Mouse (Mus musculus) liver, adult 2 months (tissue): ENCODE results near the gene Got2. TPM values are rescaled to one million over a fixed set of nuclear protein-coding genes. Genes with fewer than 3 reads are reported as not detected.

ENCODE experiments used
- DNase-seq: peaks from one replicate; pipeline ENCODE4 v3.0.0-alpha.2; 2011; ENCODE audit warnings: low read depth, low spot score; ENCODE audit errors: extremely low read depth
- H3K27ac ChIP-seq: fragments of 200-500 bp; replicated peaks from 2 replicates; pipeline ENCODE4 v1.5.1; 2012; ENCODE audit warnings: low read depth, mild to moderate bottlenecking, control low read depth, inconsistent platforms, low read length; ENCODE audit not compliant: insufficient read depth
- H3K27me3 ChIP-seq: fragments of 200-500 bp; 2 replicates; pipeline ENCODE4 v1.6.1; 2012; ENCODE audit warnings: mild to moderate bottlenecking, moderate library complexity, low read length, inconsistent platforms; ENCODE audit not compliant: control insufficient read depth, insufficient read depth
- H3K36me3 ChIP-seq: fragments of 200-500 bp; 2 replicates; pipeline ENCODE4 v1.6.1; 2012; ENCODE audit warnings: low read length, inconsistent platforms; ENCODE audit not compliant: control insufficient read depth, insufficient read depth
- H3K4me1 ChIP-seq: fragments of 200-500 bp; 2 replicates; pipeline ENCODE4 v1.6.1; 2011; ENCODE audit warnings: low read length; ENCODE audit not compliant: control insufficient read depth, insufficient read depth
- H3K4me3 ChIP-seq: fragments of 200-500 bp; 2 replicates; pipeline ENCODE4 v1.5.1; 2011; ENCODE audit warnings: low read depth, mild to moderate bottlenecking, control low read depth, low read length, moderate library complexity; ENCODE audit not compliant: insufficient read depth
- H3K79me2 ChIP-seq: fragments of 200-500 bp; 2 replicates; pipeline ENCODE4 v1.6.1; 2012; ENCODE audit warnings: inconsistent platforms, mild to moderate bottlenecking, low read length, moderate library complexity; ENCODE audit not compliant: control insufficient read depth, insufficient read depth
- H3K9ac ChIP-seq: fragments of 200-500 bp; 2 replicates; pipeline ENCODE4 v1.6.1; 2012; ENCODE audit warnings: low read depth, mild to moderate bottlenecking, control low read depth, inconsistent platforms, low read length
- CTCF ChIP-seq: fragments of 200-500 bp; IDR thresholded peaks from 2 replicates; pipeline ENCODE4 v1.5.1; 2011; ENCODE audit warnings: low read depth, low read length, control low read depth
- POLR2A ChIP-seq: fragments of 200-500 bp; IDR thresholded peaks from 2 replicates; pipeline ENCODE4 v1.6.1; 2011; ENCODE audit warnings: low read length, control low read depth; ENCODE audit not compliant: insufficient read depth; ENCODE audit errors: extremely low read depth
- WGBS: fragments of 180-500 bp; shearing (Covaris S2); methylation state at CpG from one replicate; pipeline ENCODE4 v1.1.7; 2018; 5-methylcytosine and 5-hydroxymethylcytosine counted together
- polyA plus RNA-seq: library from polyadenylated mRNA; depleted of rRNA; stranded (reverse); fragments of >200 nt; gene quantifications from 2 replicates; pipeline ENCODE4 v1.2.3, GENCODE M21; 2012
- total RNA-seq: library from RNA; depleted of rRNA; stranded (reverse); fragments of >200 nt; gene quantifications from 2 replicates; pipeline ENCODE4 v1.2.3, GENCODE M21; 2014

Gene Got2
- total and polyA plus RNA-seq, 2 experiments, result 271 to 350 TPM

DNA sequence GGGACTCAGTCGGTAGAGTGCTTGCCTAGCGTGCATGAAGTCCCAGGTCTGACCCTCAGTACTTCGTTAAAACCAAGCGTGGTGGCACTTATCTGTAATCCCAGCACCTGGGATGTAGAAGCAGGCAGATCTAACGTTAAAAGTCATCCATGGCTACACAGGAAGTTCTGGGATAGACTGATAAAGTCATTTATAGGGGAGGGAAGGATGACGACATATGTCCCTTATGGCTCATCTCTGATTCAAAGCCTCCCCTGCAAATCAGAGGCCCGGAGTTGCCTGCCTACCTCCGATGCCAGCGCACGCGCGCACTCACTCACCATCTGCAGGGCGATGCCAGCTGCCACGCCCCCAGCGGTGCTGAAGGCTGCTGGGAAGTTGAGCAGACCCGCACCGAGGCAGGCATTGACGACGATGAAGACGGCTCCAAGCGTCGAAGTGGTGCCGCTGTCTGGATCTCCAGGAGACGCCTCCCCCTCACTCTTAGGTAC lies 40.2 kb downstream of the Got2 start:
- WGBS, result 90% methylated on average over 24 of the region's 24 CpGs
- H3K27ac ChIP-seq, result no peak overlapping the region
- peaks cover 24% of the 10 kb centered on the region for H3K36me3 ChIP-seq
- H3K4me1 ChIP-seq, result peaks cover 9% of the 10 kb centered on the region
- no peak for TF ChIP-seq POLR2A
- no peak for TF ChIP-seq CTCF
- no peaks in the 10 kb centered on the region for H3K27me3 ChIP-seq
- H3K4me3 ChIP-seq, result no peak overlapping the region
- H3K79me2 ChIP-seq, result peaks cover 7% of the 10 kb centered on the region; the same call in 1 of the 2 replicates
- no peak overlapping the region for H3K9ac ChIP-seq
- no peak for DNase-seq

DNA sequence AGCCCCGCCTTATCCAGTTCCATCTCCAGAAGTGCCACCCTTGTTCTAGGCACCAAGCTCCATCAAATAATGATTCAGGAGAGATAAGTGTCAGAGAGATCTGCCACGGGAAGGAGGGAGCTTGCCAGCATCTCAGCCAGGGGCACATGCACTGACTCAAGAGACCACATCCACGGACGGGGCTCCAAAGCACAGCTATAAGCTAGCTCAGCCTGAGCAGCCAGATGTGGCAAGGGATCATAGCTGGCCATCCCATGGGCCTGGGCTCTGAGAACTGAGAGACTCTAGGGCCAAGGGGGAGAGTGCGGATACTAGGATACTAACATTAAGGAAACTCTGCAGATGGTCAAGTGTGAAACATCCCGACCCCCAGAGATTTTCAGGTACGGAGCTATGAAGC lies 43.3 kb downstream of the Got2 start:
- no peak overlapping the region for H3K4me3 ChIP-seq
- no peak overlapping the region for H3K9ac ChIP-seq
- DNase-seq, result no peak
- no peaks in the 10 kb centered on the region for H3K4me1 ChIP-seq
- H3K36me3 ChIP-seq, result peaks cover 36% of the 10 kb centered on the region
- WGBS, result 95% methylated on average over 7 of the region's 7 CpGs
- no peak overlapping the region for H3K27ac ChIP-seq
- peaks cover 4% of the 10 kb centered on the region; the same call in 1 of the 2 replicates for H3K79me2 ChIP-seq
- TF ChIP-seq POLR2A, result no peak
- TF ChIP-seq CTCF, result no peak
- no peaks in the 10 kb centered on the region for H3K27me3 ChIP-seq

DNA sequence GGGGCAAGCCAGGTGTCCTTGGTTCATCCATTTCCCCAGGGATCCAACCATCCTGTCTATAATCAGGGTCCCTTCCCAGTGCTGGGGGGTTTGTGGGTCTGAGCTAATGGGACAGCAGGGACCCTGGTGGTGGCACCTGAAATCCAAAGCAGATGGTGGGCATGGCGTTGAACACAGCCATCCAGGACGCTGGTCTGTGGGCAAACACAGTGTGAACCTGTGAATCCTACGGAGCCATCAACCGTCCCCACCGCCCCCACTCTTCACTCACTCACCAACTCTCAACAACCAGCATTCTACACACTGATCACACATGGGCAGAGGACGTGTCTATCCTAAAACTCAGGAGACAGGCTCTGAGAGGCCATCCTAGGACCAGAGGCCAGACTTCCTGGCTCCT lies 44.4 kb downstream of the Got2 start:
- H3K36me3 ChIP-seq, result peaks cover 36% of the 10 kb centered on the region

DNA sequence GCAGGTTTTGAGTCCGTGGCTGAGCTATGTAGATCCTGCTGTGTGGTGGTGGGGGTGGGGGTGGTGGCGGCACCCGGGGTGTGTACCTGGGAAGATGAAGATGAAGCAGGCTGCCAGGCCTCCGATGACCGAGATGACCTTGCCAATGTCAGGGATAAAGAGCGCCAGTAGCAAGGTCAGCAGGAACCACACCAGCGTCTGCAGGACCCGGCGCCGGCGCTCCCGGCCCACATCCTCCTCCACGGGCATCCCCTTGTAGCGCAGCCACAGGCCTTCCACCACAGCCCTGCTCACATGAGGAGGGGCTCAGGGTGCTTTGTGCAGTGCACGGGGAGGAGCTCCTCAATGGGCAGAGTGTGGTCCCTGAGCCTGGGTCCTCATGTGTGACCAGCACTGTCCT lies 46.9 kb downstream of the Got2 start:
- no peaks in the 10 kb centered on the region for H3K4me1 ChIP-seq
- TF ChIP-seq CTCF (no peak), POLR2A (no peak)
- H3K79me2 ChIP-seq, result no peaks in the 10 kb centered on the region
- H3K9ac ChIP-seq, result no peak overlapping the region
- H3K4me3 ChIP-seq, result no peak overlapping the region
- peaks cover 33% of the 10 kb centered on the region; the same call in 1 of the 2 replicates for H3K36me3 ChIP-seq
- WGBS, result 93% methylated on average over 15 of the region's 15 CpGs
- DNase-seq, result no peak
- no peak overlapping the region for H3K27ac ChIP-seq
- no peaks in the 10 kb centered on the region for H3K27me3 ChIP-seq

More for the DNA sequence above, 44.4 kb downstream of the Got2 start:
- H3K79me2 ChIP-seq, result peaks cover 4% of the 10 kb centered on the region; the same call in 1 of the 2 replicates
- H3K4me3 ChIP-seq, result no peak overlapping the region
- TF ChIP-seq CTCF (no peak), POLR2A (no peak)
- DNase-seq, result no peak
- WGBS, result 95% methylated on average over 6 of the region's 6 CpGs
- H3K4me1 ChIP-seq, result no peaks in the 10 kb centered on the region
- H3K9ac ChIP-seq, result no peak overlapping the region
- no peaks in the 10 kb centered on the region for H3K27me3 ChIP-seq
- H3K27ac ChIP-seq, result no peak overlapping the region

DNA sequence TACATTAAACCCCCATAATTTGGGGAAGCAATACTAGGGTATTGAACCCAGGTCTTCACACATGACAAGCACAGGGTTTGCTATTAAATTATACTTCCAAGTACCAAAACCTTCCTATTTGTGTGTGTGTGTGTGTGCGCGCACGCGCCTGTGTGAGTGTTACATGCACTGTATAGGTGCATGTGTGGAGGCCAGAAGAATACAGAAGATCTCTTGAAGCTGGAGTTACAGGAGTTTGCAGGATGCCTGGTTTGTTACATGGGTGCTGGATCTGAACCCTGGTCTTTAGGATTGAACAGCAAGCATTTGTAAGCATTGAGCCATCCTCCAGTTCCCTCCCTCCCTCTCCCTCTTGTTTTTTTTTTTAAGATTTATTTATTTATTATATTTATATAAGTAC lies 49.1 kb downstream of the Got2 start:
- WGBS, result 99% methylated on average over 4 of the region's 4 CpGs
- H3K27me3 ChIP-seq, result no peaks in the 10 kb centered on the region
- H3K36me3 ChIP-seq, result peaks cover 23% of the 10 kb centered on the region; the same call in 1 of the 2 replicates
- H3K4me1 ChIP-seq, result peaks cover 2% of the 10 kb centered on the region
- DNase-seq, result no peak
- no peaks in the 10 kb centered on the region for H3K79me2 ChIP-seq
- TF ChIP-seq POLR2A, result no peak
- no peak for TF ChIP-seq CTCF
- no peak overlapping the region for H3K4me3 ChIP-seq
- no peak overlapping the region for H3K9ac ChIP-seq
- H3K27ac ChIP-seq, result no peak overlapping the region

DNA sequence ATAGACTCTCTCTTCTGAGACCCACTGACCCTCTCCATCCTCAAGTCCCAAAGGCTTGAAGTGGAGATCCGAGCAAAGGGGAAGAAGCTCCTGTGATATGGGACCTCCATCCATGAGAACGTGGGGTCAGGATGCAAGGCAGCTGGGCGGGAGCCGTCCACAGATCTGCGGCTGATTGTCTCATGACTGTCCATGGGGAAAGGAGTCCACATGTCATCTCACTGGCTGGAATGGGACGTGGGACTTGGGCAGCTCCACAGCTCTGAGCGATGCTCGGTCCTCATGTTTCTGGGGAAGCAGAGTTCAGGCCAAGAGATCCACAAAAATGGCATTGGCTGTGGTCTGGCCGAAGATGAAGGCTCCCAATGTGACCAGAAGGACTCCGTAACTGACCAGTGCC lies 51.1 kb downstream of the Got2 start:
- DNase-seq, result no peak
- Histone ChIP-seq H3K27me3 (no peaks in the 10 kb centered on the region), H3K36me3 (peaks cover 11% of the 10 kb centered on the region; the same call in 1 of the 2 replicates), H3K4me1 (peaks cover 10% of the 10 kb centered on the region), H3K79me2 (no peaks in the 10 kb centered on the region), H3K9ac (no peak overlapping the region), H3K4me3 (no peak overlapping the region), H3K27ac (no peak overlapping the region)
- TF ChIP-seq POLR2A (no peak), CTCF (no peak)
- WGBS, result 92% methylated on average over 10 of the region's 10 CpGs
